Mouse (Mus musculus): Measurements from ENCODE around the gene Gng8. TPM values are rescaled to one million over a fixed set of nuclear protein-coding genes. Genes with fewer than 3 reads are reported as not detected.

Gene Gng8
- polyA plus RNA-seq, 1 experiment from 2014 or later = 10.8 TPM

DNA sequence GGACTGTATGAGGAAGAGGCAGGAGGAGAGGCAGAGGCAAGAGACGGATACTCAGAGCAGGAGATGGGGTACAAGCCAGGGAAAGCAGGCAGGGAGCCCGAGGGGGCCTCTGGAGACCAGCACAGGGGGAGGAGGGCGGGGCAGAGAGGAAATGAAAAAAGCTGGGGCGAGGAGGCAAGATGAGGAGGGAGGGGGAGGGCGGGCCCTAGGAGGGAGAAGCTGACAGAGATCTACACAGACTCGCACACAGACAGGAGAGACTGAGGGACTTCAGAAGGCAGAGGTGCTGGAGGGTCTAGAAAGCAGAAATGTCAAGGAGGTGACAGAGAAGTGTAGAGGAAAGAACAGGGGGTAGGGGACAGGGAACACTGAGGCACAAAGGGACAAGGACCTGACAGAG is 14.7 kb downstream of the Gng8 start, which contains the start of gene Ptgir:
Gene Ptgir, plus strand, starts transcription at position 210 of the 400 bp plus-strand sequence.
- Histone ChIP-seq H3K27ac (ENCODE audit: low read depth) (no peak within 1 kb of the TSS), H3K27me3 (ENCODE audit: insufficient read depth, low read length) (peaks cover 10% of the 10 kb centered on the region; the same call in 1 of the 2 replicates), H3K9me3 (ENCODE audit: low read depth, low read length) (no peaks in the 10 kb centered on the region), H3K9ac (0 out of 2 replicates have a peak within 1 kb of the TSS, but pooled peaks have one; percentile 13), H3K4me1 (ENCODE audit: insufficient read depth) (peaks cover 16% of the 10 kb centered on the region), H3K36me3 (ENCODE audit: insufficient read depth) (no peaks in the 10 kb centered on the region), H3K4me2 (no peak within 1 kb of the TSS), H3K4me3 (ENCODE audit: low read depth, low read length) (no peak within 1 kb of the TSS)
- DNase-seq (no peak), ATAC-seq (ENCODE audit: insufficient read depth) (peak; percentile 35; the same call in 1 of the 2 replicates)
- no peak for TF ChIP-seq CTCF (IDR thresholded peaks at IDR 0.05; ENCODE audit: low read depth)
- 9% methylated on average over 6 of the region's 6 CpGs for WGBS

DNA sequence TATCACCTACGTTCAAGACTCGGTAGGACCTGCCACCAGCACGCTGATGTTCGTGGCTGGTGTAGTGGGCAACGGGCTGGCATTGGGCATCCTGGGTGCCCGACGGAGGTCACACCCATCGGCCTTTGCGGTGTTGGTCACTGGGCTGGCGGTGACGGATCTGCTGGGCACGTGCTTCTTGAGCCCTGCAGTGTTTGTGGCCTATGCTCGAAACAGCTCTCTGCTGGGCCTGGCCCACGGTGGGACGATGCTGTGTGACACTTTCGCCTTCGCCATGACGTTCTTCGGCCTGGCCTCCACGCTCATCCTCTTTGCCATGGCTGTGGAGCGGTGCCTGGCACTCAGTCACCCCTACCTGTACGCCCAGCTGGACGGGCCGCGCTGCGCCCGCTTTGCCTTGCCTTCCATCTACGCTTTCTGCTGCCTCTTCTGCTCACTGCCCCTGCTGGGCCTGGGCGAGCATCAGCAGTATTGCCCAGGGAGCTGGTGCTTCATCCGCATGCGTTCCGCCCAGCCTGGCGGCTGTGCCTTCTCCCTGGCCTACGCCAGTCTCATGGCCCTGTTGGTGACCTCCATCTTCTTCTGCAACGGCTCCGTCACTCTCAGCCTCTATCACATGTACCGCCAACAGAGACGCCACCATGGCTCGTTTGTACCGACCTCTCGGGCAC is 15.4 kb downstream of the Gng8 start:
- no peaks in the 10 kb centered on the region for H3K9me3 ChIP-seq (ENCODE audit: low read depth, low read length)
- no peak overlapping the region for H3K4me2 ChIP-seq
- 88% methylated on average over 41 of the region's 41 CpGs for WGBS
- H3K9ac ChIP-seq = 0 out of 2 replicates have a peak overlapping the region, but pooled peaks have one; percentile 13
- H3K27ac ChIP-seq (ENCODE audit: low read depth) = no peak overlapping the region
- no peak overlapping the region for H3K4me3 ChIP-seq (ENCODE audit: low read depth, low read length)
- ATAC-seq (ENCODE audit: insufficient read depth) (no peak), DNase-seq (no peak)
- no peaks in the 10 kb centered on the region for H3K36me3 ChIP-seq (ENCODE audit: insufficient read depth)
- peaks cover 10% of the 10 kb centered on the region; the same call in 1 of the 2 replicates for H3K27me3 ChIP-seq (ENCODE audit: insufficient read depth, low read length)
- H3K4me1 ChIP-seq (ENCODE audit: insufficient read depth) = peaks cover 16% of the 10 kb centered on the region
- TF ChIP-seq CTCF (IDR thresholded peaks at IDR 0.05; ENCODE audit: low read depth) = no peak

- no peak overlapping the region; the same call in 1 of the 2 replicates for H3K9ac ChIP-seq
- H3K4me1 ChIP-seq (ENCODE audit: insufficient read depth) = peaks cover 16% of the 10 kb centered on the region
- DNase-seq = no peak
- peak overlapping the region; percentile 32; the same call in 1 of the 2 replicates for H3K4me2 ChIP-seq
- no peak overlapping the region for H3K4me3 ChIP-seq (ENCODE audit: low read depth, low read length)
- TF ChIP-seq CTCF (IDR thresholded peaks at IDR 0.05; ENCODE audit: low read depth) = no peak
- peaks cover 10% of the 10 kb centered on the region; the same call in 1 of the 2 replicates for H3K27me3 ChIP-seq (ENCODE audit: insufficient read depth, low read length)
- H3K9me3 ChIP-seq (ENCODE audit: low read depth, low read length) = no peaks in the 10 kb centered on the region
- H3K27ac ChIP-seq (ENCODE audit: low read depth) = no peak overlapping the region
- 23% methylated on average over 7 of the region's 7 CpGs for WGBS
- no peak for ATAC-seq (ENCODE audit: insufficient read depth)
- H3K36me3 ChIP-seq (ENCODE audit: insufficient read depth) = no peaks in the 10 kb centered on the region
These were observed 16.3 kb downstream of the Gng8 start for GRCm38 (mm10) chr7:16907842-16908241.

DNA sequence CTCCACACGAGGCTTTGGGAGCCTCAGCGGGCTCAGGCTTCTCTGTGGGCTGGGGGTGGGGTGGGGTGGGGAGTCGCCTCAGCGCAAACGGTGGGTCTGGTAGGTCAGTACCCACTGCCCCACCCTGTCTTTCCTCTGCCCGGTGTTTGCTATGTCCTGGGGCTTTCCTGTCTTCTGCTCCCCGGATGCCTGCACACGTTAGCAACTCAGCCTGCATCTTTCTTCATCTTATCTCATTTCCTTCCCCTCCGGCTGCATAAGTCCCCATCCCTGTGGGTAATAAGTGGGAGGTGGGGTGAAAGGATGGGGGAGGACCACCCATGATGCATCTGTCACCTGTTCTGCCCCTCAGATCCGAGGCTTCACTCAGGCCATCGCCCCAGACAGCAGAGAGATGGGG is 16.8 kb downstream of the Gng8 start:
- peak overlapping the region; percentile 32; the same call in 1 of the 2 replicates for H3K4me2 ChIP-seq

DNA sequence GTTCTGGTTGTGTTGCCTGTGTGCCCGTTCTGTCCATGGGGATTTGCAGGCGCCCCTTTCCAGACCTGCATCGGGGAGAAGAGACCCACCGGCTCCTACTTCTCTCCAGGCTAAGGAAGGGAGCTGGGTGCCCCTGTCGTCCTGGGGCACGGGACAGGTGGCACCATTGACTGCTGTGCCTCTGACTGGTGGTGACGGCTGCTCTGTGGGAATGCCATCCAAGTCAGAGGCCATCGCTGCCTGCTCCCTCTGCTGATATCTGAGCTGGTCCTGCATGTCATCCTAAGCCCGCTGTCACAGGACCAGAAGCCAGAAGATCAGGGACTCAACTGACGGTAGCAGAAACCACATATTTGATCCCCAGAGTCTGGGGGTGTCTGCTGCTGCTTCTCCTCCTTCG is 17.3 kb downstream of the Gng8 start:
- Histone ChIP-seq H3K36me3 (ENCODE audit: insufficient read depth) (no peaks in the 10 kb centered on the region), H3K4me1 (ENCODE audit: insufficient read depth) (peaks cover 16% of the 10 kb centered on the region), H3K9ac (no peak overlapping the region), H3K27me3 (ENCODE audit: insufficient read depth, low read length) (peaks cover 10% of the 10 kb centered on the region; the same call in 1 of the 2 replicates), H3K27ac (ENCODE audit: low read depth) (no peak overlapping the region), H3K4me3 (ENCODE audit: low read depth, low read length) (no peak overlapping the region), H3K9me3 (ENCODE audit: low read depth, low read length) (no peaks in the 10 kb centered on the region), H3K4me2 (no peak overlapping the region)
- ATAC-seq (ENCODE audit: insufficient read depth) (no peak), DNase-seq (no peak)
- 43% methylated on average over 11 of the region's 11 CpGs for WGBS
- no peak for TF ChIP-seq CTCF (IDR thresholded peaks at IDR 0.05; ENCODE audit: low read depth)

More for the DNA sequence above, 16.8 kb downstream of the Gng8 start:
- H3K9ac ChIP-seq = no peak overlapping the region; the same call in 1 of the 2 replicates
- H3K36me3 ChIP-seq (ENCODE audit: insufficient read depth) = no peaks in the 10 kb centered on the region
- H3K4me3 ChIP-seq (ENCODE audit: low read depth, low read length) = no peak overlapping the region
- no peak overlapping the region for H3K27ac ChIP-seq (ENCODE audit: low read depth)
- DNase-seq (no peak), ATAC-seq (ENCODE audit: insufficient read depth) (no peak)
- 23% methylated on average over 11 of the region's 11 CpGs for WGBS
- TF ChIP-seq CTCF (IDR thresholded peaks at IDR 0.05; ENCODE audit: low read depth) = no peak
- peaks cover 10% of the 10 kb centered on the region; the same call in 1 of the 2 replicates for H3K27me3 ChIP-seq (ENCODE audit: insufficient read depth, low read length)
- H3K4me1 ChIP-seq (ENCODE audit: insufficient read depth) = peaks cover 16% of the 10 kb centered on the region
- no peaks in the 10 kb centered on the region for H3K9me3 ChIP-seq (ENCODE audit: low read depth, low read length)

DNA sequence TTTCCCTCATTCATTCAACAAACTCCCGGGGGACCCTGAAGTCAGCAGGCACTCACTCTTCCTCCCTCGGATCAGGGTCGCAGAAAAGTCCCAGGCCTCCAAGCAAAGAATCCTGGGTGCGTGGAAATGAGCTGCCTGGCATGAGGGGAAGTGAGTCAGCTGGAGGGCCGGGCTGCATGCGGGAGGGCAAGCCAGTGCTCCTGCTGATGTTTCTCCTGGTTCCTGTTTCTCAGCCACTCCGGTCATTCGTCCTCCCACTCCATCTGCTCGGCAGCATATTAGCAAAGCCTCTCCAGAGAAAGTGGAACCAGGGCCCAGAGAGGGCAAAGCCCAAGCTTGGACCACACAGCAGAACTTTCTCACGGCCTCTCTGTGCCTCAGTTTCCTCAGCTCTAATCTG is 18.3 kb downstream of the Gng8 start:
- peaks cover 10% of the 10 kb centered on the region; the same call in 1 of the 2 replicates for H3K27me3 ChIP-seq (ENCODE audit: insufficient read depth, low read length)
- TF ChIP-seq CTCF (IDR thresholded peaks at IDR 0.05; ENCODE audit: low read depth) = no peak
- 30% methylated on average over 10 of the region's 10 CpGs for WGBS
- no peak overlapping the region for H3K4me2 ChIP-seq
- no peak for ATAC-seq (ENCODE audit: insufficient read depth)
- H3K9me3 ChIP-seq (ENCODE audit: low read depth, low read length) = no peaks in the 10 kb centered on the region
- DNase-seq = no peak
- H3K36me3 ChIP-seq (ENCODE audit: insufficient read depth) = peaks cover 8% of the 10 kb centered on the region
- no peak overlapping the region for H3K4me3 ChIP-seq (ENCODE audit: low read depth, low read length)
- no peak overlapping the region for H3K27ac ChIP-seq (ENCODE audit: low read depth)
- H3K9ac ChIP-seq = no peak overlapping the region
- H3K4me1 ChIP-seq (ENCODE audit: insufficient read depth) = peaks cover 16% of the 10 kb centered on the region

DNA sequence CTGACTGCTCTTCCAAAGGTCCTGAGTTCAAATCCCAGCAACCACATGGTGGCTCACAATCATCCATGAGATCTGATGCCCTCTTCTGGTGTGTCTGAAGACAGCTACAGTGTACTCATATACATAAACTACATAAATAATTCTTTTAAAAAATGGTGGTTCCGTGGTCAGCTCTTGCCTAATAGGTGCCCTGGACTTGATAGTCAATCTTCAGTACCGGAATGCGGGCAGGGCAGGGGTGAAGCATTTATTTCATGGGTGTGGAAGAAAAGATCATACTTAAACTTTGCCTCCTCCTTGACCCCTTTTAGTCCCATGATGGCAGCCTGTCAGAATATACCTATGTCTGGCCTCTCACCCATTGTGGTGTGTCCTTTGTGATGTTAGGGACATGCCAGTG is 20.3 kb downstream of the Gng8 start:
- H3K4me2 ChIP-seq = no peak overlapping the region
- H3K4me1 ChIP-seq (ENCODE audit: insufficient read depth) = peaks cover 4% of the 10 kb centered on the region; the same call in 1 of the 2 replicates
- no peak overlapping the region for H3K4me3 ChIP-seq (ENCODE audit: low read depth, low read length)
- ATAC-seq (ENCODE audit: insufficient read depth) = no peak
- TF ChIP-seq CTCF (IDR thresholded peaks at IDR 0.05; ENCODE audit: low read depth) = no peak
- H3K9me3 ChIP-seq (ENCODE audit: low read depth, low read length) = no peaks in the 10 kb centered on the region
- 86% methylated on average over 3 of the region's 3 CpGs for WGBS
- H3K36me3 ChIP-seq (ENCODE audit: insufficient read depth) = peaks cover 27% of the 10 kb centered on the region
- no peak for DNase-seq
- H3K27me3 ChIP-seq (ENCODE audit: insufficient read depth, low read length) = peaks cover 10% of the 10 kb centered on the region; the same call in 1 of the 2 replicates
- no peak overlapping the region for H3K9ac ChIP-seq
- no peak overlapping the region for H3K27ac ChIP-seq (ENCODE audit: low read depth)

Measured in lung, embryonic 14.5 days (tissue).